9 mouse cellular contexts compared by ENCODE assay signal in the genomic region with DNA sequence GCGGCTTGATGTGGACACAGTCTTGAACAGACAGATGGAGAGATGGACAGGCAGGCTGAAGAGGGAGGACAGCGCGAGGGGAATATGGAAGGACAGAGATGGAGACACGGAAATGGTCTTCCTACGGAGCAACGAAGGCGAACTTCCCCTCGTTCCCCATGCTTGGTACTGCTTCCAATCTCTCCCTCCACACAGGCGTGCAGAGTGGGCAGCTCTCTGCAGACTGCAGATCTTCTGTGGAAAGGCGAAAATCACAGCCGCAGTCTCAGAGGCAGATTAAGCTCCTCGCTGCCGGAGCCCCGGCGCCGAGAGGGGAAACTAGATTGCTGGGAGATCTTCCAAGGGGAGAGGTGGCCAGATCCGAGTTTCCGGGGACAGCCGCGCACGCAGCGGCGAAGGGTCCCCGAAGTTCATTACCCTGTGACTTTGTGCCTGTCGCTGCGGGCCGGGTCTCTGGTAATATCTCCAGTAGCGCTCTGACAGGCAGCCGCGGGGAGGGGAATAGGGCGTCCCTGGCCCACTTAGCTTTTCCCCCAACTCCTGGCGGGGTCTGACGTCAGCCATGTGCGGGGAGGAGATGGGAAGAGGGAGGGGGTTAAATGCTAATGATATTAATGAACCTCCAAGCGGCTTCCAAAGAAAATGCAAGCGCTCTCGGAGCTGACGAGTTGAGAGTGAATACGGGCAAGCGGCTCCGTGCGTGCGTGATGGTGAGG. TPM values are rescaled to one million over a fixed set of nuclear protein-coding genes. Genes with fewer than 3 reads are reported as not detected.
A peak's percentile ranks its signal among the peaks of the same experiment; 100 is the strongest.
DNase-seq lines count a peak whose midpoint lies in the region; ATAC-seq and TF ChIP-seq lines count a peak whose summit lies in the region.
"Had no signal": no experiment of that assay in that cellular context is flagged by ENCODE, and none has a peak within 500 bp of the region (broad histone marks: within the 10 kb centered on the region; RNA-seq: fewer than 3 reads in every experiment).

A gene (minus strand): TSS at position 476 of the 716 bp plus-strand sequence.
A gene (plus strand): TSS at position 666 of the 716 bp plus-strand sequence.

- H3K9ac ChIP-seq in lung, postnatal 0 days (replicated peaks; ENCODE audit: low read depth) = no peak within 1 kb of the TSS
- H3K9ac ChIP-seq in forebrain, embryonic 12.5 days = peak within 1 kb of the TSS; percentile 97
- H3K9ac ChIP-seq in kidney, embryonic 16.5 days (replicated peaks; ENCODE audit: low read length) = no peak within 1 kb of the TSS
- no peak within 1 kb of the TSS for H3K9ac ChIP-seq in limb, embryonic 13.5 days
- H3K9ac ChIP-seq in stomach, embryonic 14.5 days (replicated peaks; ENCODE audit: low read depth, low read length) = no peak within 1 kb of the TSS
- H3K9ac ChIP-seq: liver, embryonic 14.5 days had no signal

- TF ChIP-seq EP300 in lung, postnatal 0 days (IDR thresholded peaks at IDR 0.05) = no peak

- H3K36me3 ChIP-seq in lung, postnatal 0 days (ENCODE audit: insufficient read depth, low read length) = no peaks in the 10 kb centered on the region
- no peaks in the 10 kb centered on the region; the same call in 1 of the 2 replicates for H3K36me3 ChIP-seq in forebrain, embryonic 12.5 days (replicated peaks)
- H3K36me3 ChIP-seq in kidney, embryonic 16.5 days (ENCODE audit: insufficient read depth, low read length) = no peaks in the 10 kb centered on the region
- H3K36me3 ChIP-seq in limb, embryonic 13.5 days = no peaks in the 10 kb centered on the region
- H3K36me3 ChIP-seq in stomach, embryonic 14.5 days (ENCODE audit: control insufficient read depth, insufficient read depth, low read length) = no peaks in the 10 kb centered on the region

- H3K4me2 ChIP-seq in lung, postnatal 0 days (replicated peaks; ENCODE audit: low read depth, low read length) = peak within 1 kb of the TSS; percentile 36
- peak within 1 kb of the TSS; percentile 73 for H3K4me2 ChIP-seq in forebrain, embryonic 12.5 days
- peak within 1 kb of the TSS; percentile 35 for H3K4me2 ChIP-seq in kidney, embryonic 16.5 days (replicated peaks; ENCODE audit: low read depth, low read length)
- peak within 1 kb of the TSS; percentile 50 for H3K4me2 ChIP-seq in limb, embryonic 13.5 days (replicated peaks)
- H3K4me2 ChIP-seq in stomach, embryonic 14.5 days (replicated peaks; ENCODE audit: low read depth, low read length) = no peak within 1 kb of the TSS

- H3K27ac ChIP-seq in lung, postnatal 0 days (ENCODE audit: low read length) = no peak within 1 kb of the TSS
- peak within 1 kb of the TSS; percentile 90 for H3K27ac ChIP-seq in forebrain, embryonic 12.5 days
- H3K27ac ChIP-seq in kidney, embryonic 16.5 days (ENCODE audit: low read length) = no peak within 1 kb of the TSS
- H3K27ac ChIP-seq in limb, embryonic 13.5 days = no peak within 1 kb of the TSS
- no peak within 1 kb of the TSS for H3K27ac ChIP-seq in stomach, embryonic 14.5 days (ENCODE audit: low read length)
- H3K27ac ChIP-seq: liver, embryonic 14.5 days had no signal

- ATAC-seq in lung, postnatal 0 days = no peak
- ATAC-seq in forebrain, embryonic 12.5 days (ENCODE audit: low FRiP score) = peak; percentile 81
- ATAC-seq in kidney, embryonic 16.5 days (ENCODE audit: low FRiP score, low TSS enrichment) = no peak
- ATAC-seq in limb, embryonic 13.5 days (ENCODE audit: low FRiP score, low read depth) = no peak
- ATAC-seq in stomach, embryonic 14.5 days (ENCODE audit: insufficient number of reproducible peaks, insufficient read depth, low FRiP score, low read depth) = no peak
- no peak for ATAC-seq in erythroid progenitor cell, adult 5-6 weeks (replicated peaks; ENCODE audit: low FRiP score, poor library complexity, severe bottlenecking)

- peaks cover 79% of the 10 kb centered on the region for H3K27me3 ChIP-seq in lung, postnatal 0 days (replicated peaks; ENCODE audit: insufficient read depth, low read length)
- peaks cover 32% of the 10 kb centered on the region for H3K27me3 ChIP-seq in forebrain, embryonic 12.5 days
- peaks cover 98% of the 10 kb centered on the region for H3K27me3 ChIP-seq in kidney, embryonic 16.5 days (ENCODE audit: insufficient read depth, low read length)
- H3K27me3 ChIP-seq in limb, embryonic 13.5 days = peaks cover 98% of the 10 kb centered on the region
- H3K27me3 ChIP-seq in stomach, embryonic 14.5 days (ENCODE audit: control insufficient read depth, insufficient read depth, low read length) = peaks cover 80% of the 10 kb centered on the region

- WGBS in lung, postnatal 0 days = under 1% methylated on average over 39 of the region's 43 CpGs
- WGBS in forebrain, embryonic 12.5 days = 0% methylated on average over 43 of the region's 43 CpGs
- WGBS in kidney, embryonic 16.5 days = under 1% methylated on average over 43 of the region's 43 CpGs
- WGBS in limb, embryonic 13.5 days = under 1% methylated on average over 43 of the region's 43 CpGs
- under 1% methylated on average over 43 of the region's 43 CpGs for WGBS in stomach, embryonic 14.5 days

- no peak for DNase-seq in lung, postnatal 0 days (ENCODE audit: low spot score)
- DNase-seq in lung, postnatal 25 days (ENCODE audit: low spot score) = no peak
- no peak for DNase-seq in gastrocnemius, adult 18-20 months (ENCODE audit: low spot score)

- H3K9me3 ChIP-seq in lung, postnatal 0 days (ENCODE audit: low read length) = no peaks in the 10 kb centered on the region
- H3K9me3 ChIP-seq in forebrain, embryonic 12.5 days = no peaks in the 10 kb centered on the region
- H3K9me3 ChIP-seq in kidney, embryonic 16.5 days (ENCODE audit: low read length) = peaks cover 3% of the 10 kb centered on the region; the same call in 1 of the 2 replicates
- no peaks in the 10 kb centered on the region for H3K9me3 ChIP-seq in limb, embryonic 13.5 days
- no peaks in the 10 kb centered on the region for H3K9me3 ChIP-seq in stomach, embryonic 14.5 days (ENCODE audit: control insufficient read depth, low read depth, low read length)

- TF ChIP-seq CTCF in lung, postnatal 0 days (IDR thresholded peaks at IDR 0.05) = no peak

- H3K4me1 ChIP-seq in lung, postnatal 0 days (ENCODE audit: insufficient read depth, low read depth, low read length) = no peaks in the 10 kb centered on the region; the same call in 1 of the 2 replicates
- peaks cover 71% of the 10 kb centered on the region for H3K4me1 ChIP-seq in forebrain, embryonic 12.5 days
- peaks cover 21% of the 10 kb centered on the region for H3K4me1 ChIP-seq in kidney, embryonic 16.5 days (ENCODE audit: insufficient read depth, low read length)
- H3K4me1 ChIP-seq in limb, embryonic 13.5 days = peaks cover 40% of the 10 kb centered on the region
- 0 out of 2 replicates have a peak, but pooled peaks cover 2% of the 10 kb centered on the region for H3K4me1 ChIP-seq in stomach, embryonic 14.5 days (ENCODE audit: control insufficient read depth, insufficient read depth, low read length)

- H3K4me3 ChIP-seq in lung, postnatal 0 days (ENCODE audit: low read depth, low read length) = peak within 1 kb of the TSS; percentile 31
- peak within 1 kb of the TSS; percentile 72 for H3K4me3 ChIP-seq in forebrain, embryonic 12.5 days (replicated peaks)
- H3K4me3 ChIP-seq in kidney, embryonic 16.5 days (ENCODE audit: low read length) = peak within 1 kb of the TSS; percentile 22; the same call in 1 of the 2 replicates
- peak within 1 kb of the TSS; percentile 28 for H3K4me3 ChIP-seq in limb, embryonic 13.5 days
- H3K4me3 ChIP-seq in stomach, embryonic 14.5 days (ENCODE audit: low read depth, low read length) = peak within 1 kb of the TSS; percentile 9; the same call in 1 of the 2 replicates

RNA-seq across cellular contexts. Expression of the first gene that starts in this region (rescaled TPM):
- polyA plus RNA-seq in lung, postnatal 0 days (2015; fragmentation: Nextera tagmentation; extraction: Ambion mirVana) = not detected in 2 replicates
- 104 TPM in 2 replicates for polyA plus RNA-seq in forebrain, embryonic 12.5 days (2016; fragmentation: Nextera tagmentation; extraction: Ambion mirVana)
- 0.14 TPM in 1 of 2 replicates, not detected in the other for polyA plus RNA-seq in kidney, embryonic 16.5 days (2015; fragmentation: Nextera tagmentation; extraction: Ambion mirVana)
- 0.18 TPM in 1 of 2 replicates, not detected in the other for polyA plus RNA-seq in limb, embryonic 13.5 days (2015; fragmentation: Nextera tagmentation; extraction: Ambion mirVana)
- polyA plus RNA-seq in stomach, embryonic 14.5 days (2014; fragmentation: Nextera tagmentation; extraction: Ambion mirVana) = not detected in 2 replicates
- total RNA-seq in gastrocnemius, adult 18-20 months (2021) = not detected
- not detected in 2 replicates for total RNA-seq in erythroid progenitor cell, adult 5-6 weeks (2015; ENCODE audit: low replicate concordance)
- total RNA-seq in erythroid progenitor cell, adult 5-6 weeks (2017; ENCODE audit: low replicate concordance) = not detected in 2 replicates
- polyA plus RNA-seq: liver, embryonic 14.5 days had no signal

RNA-seq across cellular contexts. Expression of the second gene that starts in this region (rescaled TPM):
- polyA plus RNA-seq in lung, postnatal 0 days (2015; fragmentation: Nextera tagmentation; extraction: Ambion mirVana) = 23.0 and 23.9 TPM in 2 replicates
- 63.1 and 65.4 TPM in 2 replicates for polyA plus RNA-seq in forebrain, embryonic 12.5 days (2016; fragmentation: Nextera tagmentation; extraction: Ambion mirVana)
- 18.2 and 18.5 TPM in 2 replicates for polyA plus RNA-seq in kidney, embryonic 16.5 days (2015; fragmentation: Nextera tagmentation; extraction: Ambion mirVana)
- polyA plus RNA-seq in limb, embryonic 13.5 days (2015; fragmentation: Nextera tagmentation; extraction: Ambion mirVana) = 7.3 and 7.6 TPM in 2 replicates
- 11.9 and 12.5 TPM in 2 replicates for polyA plus RNA-seq in stomach, embryonic 14.5 days (2014; fragmentation: Nextera tagmentation; extraction: Ambion mirVana)
- 10 to 100 TPM; 18.3 to 24.3 TPM for total RNA-seq in gastrocnemius, adult 18-20 months (2021)
- 7.9 and 15.5 TPM in 2 replicates for total RNA-seq in erythroid progenitor cell, adult 5-6 weeks (2015; ENCODE audit: low replicate concordance)
- total RNA-seq in erythroid progenitor cell, adult 5-6 weeks (2017; ENCODE audit: low replicate concordance) = 18.5 and 22.8 TPM in 2 replicates

Comparison
In these comparisons a context has a peak if more than half of its experiments do, and no peak if none do; other contexts are left out.
1. RNA of the first gene that starts in this region (polyA plus RNA-seq): 104 TPM in forebrain, embryonic 12.5 days; 0.18 TPM in limb, embryonic 13.5 days, not detected in lung, postnatal 0 days, 0.14 TPM in kidney, embryonic 16.5 days and not detected in stomach, embryonic 14.5 days; every median in the first group is over 10 times any median in the second.
2. H3K4me3 ChIP-seq: peak in every context shown above with its lines; median percentile 72 in forebrain, embryonic 12.5 days; 31 in lung, postnatal 0 days; 28 in limb, embryonic 13.5 days; 22 in kidney, embryonic 16.5 days; 9 in stomach, embryonic 14.5 days.